Mouse (Mus musculus): ENCODE results near the gene Map3k14. TPM values are rescaled to one million over a fixed set of nuclear protein-coding genes. Genes with fewer than 3 reads are reported as not detected.

Gene Map3k14
- polyA plus RNA-seq, 1 experiment from 2014 or later: 1.6 TPM

DNA sequence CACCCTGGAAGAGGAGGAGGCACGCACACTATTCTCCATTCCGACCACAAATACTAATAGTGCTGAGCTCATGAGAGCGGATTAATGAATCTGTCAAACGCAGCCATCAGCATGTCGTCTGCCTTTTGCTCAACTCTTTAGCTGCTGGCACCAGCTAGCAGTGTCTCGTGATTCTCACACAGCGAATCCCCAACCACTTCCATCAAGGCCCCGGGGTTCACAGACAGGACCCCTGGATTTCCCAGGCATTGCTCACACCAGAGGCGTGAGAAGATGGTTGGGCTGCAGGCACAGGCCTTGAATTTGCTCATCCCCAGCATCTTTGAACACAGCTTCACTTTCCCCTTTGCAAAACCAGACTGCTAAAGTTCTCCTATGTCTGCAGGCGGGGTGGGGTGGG, 18.0 kb upstream of the Map3k14 start:
- no peak overlapping the region for H3K9ac ChIP-seq (ENCODE audit: low read depth, low read length)
- no peaks in the 10 kb centered on the region for H3K9me3 ChIP-seq (ENCODE audit: control insufficient read depth, low read length)
- 0 out of 2 replicates have a peak overlapping the region, but pooled peaks have one; percentile 11 for H3K27ac ChIP-seq (ENCODE audit: low read depth, low read length)
- no peak for DNase-seq (ENCODE audit: low spot score)
- no peak overlapping the region for H3K4me2 ChIP-seq
- H3K27me3 ChIP-seq (replicated peaks; ENCODE audit: control insufficient read depth, insufficient read depth, low read length): no peaks in the 10 kb centered on the region; the same call in 1 of the 2 replicates
- no peak for ATAC-seq (replicated peaks; ENCODE audit: low FRiP score)
- H3K4me3 ChIP-seq (ENCODE audit: low read depth, low read length): no peak overlapping the region
- no peaks in the 10 kb centered on the region for H3K36me3 ChIP-seq (ENCODE audit: control insufficient read depth, insufficient read depth, low read length)
- H3K4me1 ChIP-seq (replicated peaks; ENCODE audit: control insufficient read depth, insufficient read depth, low read length): no peaks in the 10 kb centered on the region
- WGBS: 88% methylated on average over 10 of the region's 10 CpGs

DNA sequence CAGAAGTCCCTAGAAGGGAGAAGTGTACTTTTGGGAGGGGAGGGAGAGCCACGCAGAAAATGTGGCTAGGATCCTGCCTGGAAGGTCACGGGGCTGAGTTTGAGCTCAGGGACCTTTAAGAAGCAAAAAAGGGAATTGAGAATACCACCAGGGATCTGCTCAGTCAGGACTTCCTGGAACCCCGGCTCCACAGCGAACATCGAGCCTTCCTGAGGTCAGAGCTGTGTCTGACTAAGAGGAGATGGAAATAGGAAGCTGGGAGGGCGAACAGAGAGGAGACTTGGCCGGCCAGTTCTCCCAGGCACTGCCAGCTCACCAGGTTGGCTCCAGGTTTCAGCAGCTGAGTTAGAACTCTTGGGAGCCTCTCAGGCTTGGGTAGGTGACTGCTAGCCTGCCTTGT, 14.5 kb upstream of the Map3k14 start:
- Histone ChIP-seq H3K36me3 (ENCODE audit: control insufficient read depth, insufficient read depth, low read length) (no peaks in the 10 kb centered on the region), H3K27me3 (replicated peaks; ENCODE audit: control insufficient read depth, insufficient read depth, low read length) (no peaks in the 10 kb centered on the region; the same call in 1 of the 2 replicates), H3K4me1 (replicated peaks; ENCODE audit: control insufficient read depth, insufficient read depth, low read length) (no peaks in the 10 kb centered on the region), H3K9ac (ENCODE audit: low read depth, low read length) (no peak overlapping the region), H3K4me3 (ENCODE audit: low read depth, low read length) (no peak overlapping the region), H3K27ac (ENCODE audit: low read depth, low read length) (no peak overlapping the region), H3K4me2 (no peak overlapping the region; the same call in 1 of the 2 replicates), H3K9me3 (ENCODE audit: control insufficient read depth, low read length) (no peaks in the 10 kb centered on the region)
- DNase-seq (ENCODE audit: low spot score) (no peak), ATAC-seq (replicated peaks; ENCODE audit: low FRiP score) (no peak)
- 38% methylated on average over 7 of the region's 7 CpGs for WGBS

DNA sequence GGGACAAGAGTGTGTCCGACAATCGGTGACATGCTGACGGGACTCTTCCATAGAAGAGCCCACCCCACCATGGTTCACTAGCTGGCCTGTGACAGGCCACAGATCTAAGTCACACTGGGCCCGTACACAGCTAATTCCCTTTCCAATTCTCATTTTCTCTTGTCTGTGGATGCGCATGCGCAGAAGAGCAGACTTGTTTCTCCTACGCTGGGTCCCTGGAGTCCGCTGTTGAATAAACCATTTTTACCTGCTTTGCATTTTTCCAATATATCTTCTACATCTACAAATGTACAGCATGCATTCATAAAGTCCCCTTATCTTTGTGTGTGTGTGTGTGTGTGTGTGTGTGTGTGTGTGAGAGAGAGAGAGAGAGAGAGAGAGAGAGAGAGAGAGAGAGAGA, 9.2 kb upstream of the Map3k14 start:
- Histone ChIP-seq H3K4me1 (replicated peaks; ENCODE audit: control insufficient read depth, insufficient read depth, low read length) (no peaks in the 10 kb centered on the region), H3K27me3 (replicated peaks; ENCODE audit: control insufficient read depth, insufficient read depth, low read length) (no peaks in the 10 kb centered on the region), H3K36me3 (ENCODE audit: control insufficient read depth, insufficient read depth, low read length) (no peaks in the 10 kb centered on the region), H3K27ac (ENCODE audit: low read depth, low read length) (no peak overlapping the region), H3K4me2 (no peak overlapping the region), H3K4me3 (ENCODE audit: low read depth, low read length) (no peak overlapping the region), H3K9ac (ENCODE audit: low read depth, low read length) (no peak overlapping the region), H3K9me3 (ENCODE audit: control insufficient read depth, low read length) (no peaks in the 10 kb centered on the region)
- no peak for ATAC-seq (replicated peaks; ENCODE audit: low FRiP score)
- no peak for DNase-seq (ENCODE audit: low spot score)
- WGBS: 86% methylated on average over 8 of the region's 8 CpGs

DNA sequence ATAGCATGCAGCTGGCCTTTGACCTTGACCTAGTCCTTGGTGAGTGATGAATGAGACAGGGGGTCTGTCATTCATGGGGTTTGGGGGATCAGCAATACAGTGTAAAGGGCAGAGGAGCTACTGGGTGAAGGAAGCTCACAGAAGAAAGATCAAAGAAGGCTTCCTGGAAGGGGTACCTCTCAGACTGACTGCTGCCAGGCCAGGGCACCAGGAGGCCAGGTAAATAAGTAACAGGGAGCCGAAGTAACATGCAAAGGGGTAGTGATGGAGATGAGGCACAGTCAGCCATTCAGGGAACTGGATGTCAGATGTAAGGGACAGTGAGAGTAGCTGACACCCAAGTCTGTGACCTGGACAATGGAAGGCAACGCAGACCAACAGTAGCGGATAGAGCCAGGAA, 5.6 kb upstream of the Map3k14 start:
- no peak overlapping the region for H3K4me2 ChIP-seq
- no peak overlapping the region for H3K4me3 ChIP-seq (ENCODE audit: low read depth, low read length)
- no peaks in the 10 kb centered on the region for H3K27me3 ChIP-seq (replicated peaks; ENCODE audit: control insufficient read depth, insufficient read depth, low read length)
- H3K4me1 ChIP-seq (replicated peaks; ENCODE audit: control insufficient read depth, insufficient read depth, low read length): peaks cover 7% of the 10 kb centered on the region; the same call in 1 of the 2 replicates
- H3K9me3 ChIP-seq (ENCODE audit: control insufficient read depth, low read length): no peaks in the 10 kb centered on the region
- H3K9ac ChIP-seq (ENCODE audit: low read depth, low read length): no peak overlapping the region
- 91% methylated on average over 3 of the region's 3 CpGs for WGBS
- ATAC-seq (replicated peaks; ENCODE audit: low FRiP score) (no peak), DNase-seq (ENCODE audit: low spot score) (no peak)
- no peaks in the 10 kb centered on the region for H3K36me3 ChIP-seq (ENCODE audit: control insufficient read depth, insufficient read depth, low read length)
- no peak overlapping the region for H3K27ac ChIP-seq (ENCODE audit: low read depth, low read length)

DNA sequence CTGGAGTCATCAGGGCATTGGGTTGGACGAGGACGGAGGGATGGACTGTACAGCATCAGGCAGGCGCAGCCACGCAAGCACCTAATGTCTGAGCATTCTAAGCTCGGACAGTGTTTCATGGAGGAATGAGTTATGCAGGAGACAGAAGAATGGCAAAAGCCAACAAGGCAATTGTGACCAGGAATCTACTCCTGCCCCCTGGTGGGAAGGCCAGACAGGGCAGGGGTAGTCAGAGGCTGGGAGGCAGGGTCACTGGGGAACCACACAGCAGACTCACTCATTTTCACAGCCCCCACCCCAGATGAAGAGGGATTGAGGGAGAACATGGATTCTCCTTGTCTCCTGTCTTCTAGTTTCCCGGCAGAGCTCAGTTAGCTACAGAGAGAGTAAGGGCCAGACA, 4.7 kb upstream of the Map3k14 start:
- H3K27ac ChIP-seq (ENCODE audit: low read depth, low read length): no peak overlapping the region
- 68% methylated on average over 6 of the region's 6 CpGs for WGBS
- H3K9me3 ChIP-seq (ENCODE audit: control insufficient read depth, low read length): no peaks in the 10 kb centered on the region
- DNase-seq (ENCODE audit: low spot score) (no peak), ATAC-seq (replicated peaks; ENCODE audit: low FRiP score) (no peak)
- H3K27me3 ChIP-seq (replicated peaks; ENCODE audit: control insufficient read depth, insufficient read depth, low read length): no peaks in the 10 kb centered on the region
- H3K4me3 ChIP-seq (ENCODE audit: low read depth, low read length): no peak overlapping the region
- H3K4me2 ChIP-seq: no peak overlapping the region
- H3K4me1 ChIP-seq (replicated peaks; ENCODE audit: control insufficient read depth, insufficient read depth, low read length): peaks cover 8% of the 10 kb centered on the region; the same call in 1 of the 2 replicates
- H3K36me3 ChIP-seq (ENCODE audit: control insufficient read depth, insufficient read depth, low read length): no peaks in the 10 kb centered on the region
- no peak overlapping the region for H3K9ac ChIP-seq (ENCODE audit: low read depth, low read length)

DNA sequence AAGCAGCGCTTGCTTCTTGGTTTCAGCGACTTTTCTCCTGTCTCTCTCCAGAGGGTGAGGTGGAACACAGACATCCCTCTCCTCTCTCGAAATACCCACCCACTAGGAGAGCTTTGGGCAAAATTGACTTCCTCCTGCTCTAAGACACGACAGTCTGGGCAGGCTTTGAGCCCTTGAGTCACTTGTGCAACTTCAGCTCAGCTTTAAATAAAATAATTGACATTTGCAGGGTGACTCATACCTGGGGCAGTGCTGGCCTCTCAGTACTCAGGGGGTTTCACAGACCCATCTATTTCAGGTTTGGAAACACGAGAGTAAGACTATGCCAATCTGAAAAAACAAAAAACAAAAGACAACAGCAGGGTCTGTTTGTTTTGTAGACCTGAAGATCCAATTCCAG, 2.2 kb upstream of the Map3k14 start:
- Histone ChIP-seq H3K4me3 (ENCODE audit: low read depth, low read length) (no peak overlapping the region), H3K9ac (ENCODE audit: low read depth, low read length) (no peak overlapping the region), H3K4me1 (replicated peaks; ENCODE audit: control insufficient read depth, insufficient read depth, low read length) (peaks cover 15% of the 10 kb centered on the region), H3K9me3 (ENCODE audit: control insufficient read depth, low read length) (no peaks in the 10 kb centered on the region), H3K27me3 (replicated peaks; ENCODE audit: control insufficient read depth, insufficient read depth, low read length) (no peaks in the 10 kb centered on the region), H3K36me3 (ENCODE audit: control insufficient read depth, insufficient read depth, low read length) (no peaks in the 10 kb centered on the region), H3K4me2 (no peak overlapping the region), H3K27ac (ENCODE audit: low read depth, low read length) (no peak overlapping the region)
- WGBS: 60% methylated on average over 5 of the region's 5 CpGs
- ATAC-seq (replicated peaks; ENCODE audit: low FRiP score): no peak
- no peak for DNase-seq (ENCODE audit: low spot score)

DNA sequence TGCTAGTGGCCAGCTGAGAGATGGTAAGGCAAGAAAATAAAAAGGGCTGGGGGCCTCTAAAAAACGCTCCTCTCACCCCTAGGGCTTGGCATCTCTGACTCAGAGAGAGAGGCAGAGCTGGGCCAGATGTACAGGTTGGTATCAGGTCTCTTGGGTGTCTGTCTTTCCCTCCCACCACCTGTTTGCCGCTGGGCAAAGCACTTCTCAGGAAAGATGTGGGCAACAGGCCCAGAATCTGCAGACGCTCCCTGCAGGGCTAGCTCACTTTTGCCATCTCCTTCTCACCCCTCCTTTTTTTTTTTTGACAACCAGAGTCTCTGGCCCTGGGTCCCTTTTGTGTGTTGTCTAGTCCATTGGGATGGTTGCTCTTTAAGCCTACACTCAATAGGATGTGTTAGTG, 1.6 kb upstream of the Map3k14 start:
- 96% methylated on average over 3 of the region's 3 CpGs for WGBS

DNA sequence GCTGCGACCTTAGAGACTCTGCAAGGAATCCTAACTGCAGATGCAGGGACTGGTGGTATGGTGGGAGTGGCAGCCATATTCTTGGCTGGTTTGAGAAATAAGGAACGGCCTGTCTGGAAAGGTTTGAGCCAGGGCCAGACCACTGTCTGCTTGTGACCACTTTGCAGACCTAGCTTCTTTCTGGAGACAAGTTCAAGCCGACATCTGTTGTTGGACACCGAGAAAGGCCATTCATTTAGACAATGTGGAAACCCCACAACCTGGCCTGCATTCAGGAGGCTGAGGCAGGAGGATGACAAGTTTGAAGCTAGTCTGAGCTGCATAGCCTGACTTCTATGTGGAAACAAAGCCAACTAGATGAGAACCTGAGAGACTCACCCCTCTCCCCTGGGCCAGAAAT, 1.1 kb upstream of the Map3k14 start:
- Histone ChIP-seq H3K4me1 (replicated peaks; ENCODE audit: control insufficient read depth, insufficient read depth, low read length) (peaks cover 17% of the 10 kb centered on the region), H3K4me2 (peak overlapping the region; percentile 98), H3K36me3 (ENCODE audit: control insufficient read depth, insufficient read depth, low read length) (no peaks in the 10 kb centered on the region), H3K27ac (ENCODE audit: low read depth, low read length) (no peak overlapping the region), H3K27me3 (replicated peaks; ENCODE audit: control insufficient read depth, insufficient read depth, low read length) (no peaks in the 10 kb centered on the region), H3K9me3 (ENCODE audit: control insufficient read depth, low read length) (no peaks in the 10 kb centered on the region), H3K9ac (ENCODE audit: low read depth, low read length) (no peak overlapping the region; the same call in none of the 2 replicates), H3K4me3 (ENCODE audit: low read depth, low read length) (no peak overlapping the region)
- no peak for DNase-seq (ENCODE audit: low spot score)
- ATAC-seq (replicated peaks; ENCODE audit: low FRiP score): no peak
- 80% methylated on average over 4 of the region's 4 CpGs for WGBS

More for the DNA sequence above, 1.6 kb upstream of the Map3k14 start:
- DNase-seq (ENCODE audit: low spot score) (no peak), ATAC-seq (replicated peaks; ENCODE audit: low FRiP score) (no peak)
- Histone ChIP-seq H3K4me1 (replicated peaks; ENCODE audit: control insufficient read depth, insufficient read depth, low read length) (peaks cover 15% of the 10 kb centered on the region), H3K36me3 (ENCODE audit: control insufficient read depth, insufficient read depth, low read length) (no peaks in the 10 kb centered on the region), H3K9me3 (ENCODE audit: control insufficient read depth, low read length) (no peaks in the 10 kb centered on the region), H3K4me2 (no peak overlapping the region), H3K27ac (ENCODE audit: low read depth, low read length) (no peak overlapping the region), H3K9ac (ENCODE audit: low read depth, low read length) (no peak overlapping the region), H3K4me3 (ENCODE audit: low read depth, low read length) (no peak overlapping the region), H3K27me3 (replicated peaks; ENCODE audit: control insufficient read depth, insufficient read depth, low read length) (no peaks in the 10 kb centered on the region)

DNA sequence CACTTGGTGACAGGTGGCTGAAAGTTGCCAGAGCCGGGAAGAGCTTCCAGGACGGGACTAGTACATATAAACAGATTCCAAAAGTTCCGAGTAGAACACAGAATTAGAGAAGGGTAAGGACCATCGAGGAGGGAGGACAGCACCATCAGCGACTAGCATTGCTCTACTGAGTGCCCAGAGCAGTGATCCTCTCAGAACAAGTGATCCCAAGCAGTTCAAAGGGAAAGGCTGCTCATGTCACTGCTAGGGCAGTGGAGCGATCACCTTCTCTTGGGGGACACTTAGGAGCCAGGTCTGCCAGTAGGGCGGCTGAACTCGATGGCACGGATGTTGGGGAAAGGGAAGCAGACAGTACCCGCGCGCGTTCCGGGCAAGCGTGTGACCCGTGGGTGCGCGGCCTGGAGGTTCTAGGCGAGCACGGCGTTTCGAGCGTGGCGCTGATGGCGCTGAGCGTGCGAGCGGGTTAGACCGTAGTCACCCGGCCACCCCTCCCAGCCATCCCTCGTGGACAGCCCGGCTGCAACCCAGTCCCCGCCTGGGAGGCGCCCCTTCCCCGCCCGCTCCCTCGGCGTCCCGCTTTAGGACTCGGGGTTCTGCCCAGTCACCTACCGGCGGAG, 435 bp downstream of the Map3k14 start:
- no peak; the same call in 1 of the 2 replicates for ATAC-seq (replicated peaks; ENCODE audit: low FRiP score)
- Histone ChIP-seq H3K9me3 (ENCODE audit: control insufficient read depth, low read length) (no peaks in the 10 kb centered on the region), H3K4me1 (replicated peaks; ENCODE audit: control insufficient read depth, insufficient read depth, low read length) (peaks cover 23% of the 10 kb centered on the region), H3K36me3 (ENCODE audit: control insufficient read depth, insufficient read depth, low read length) (no peaks in the 10 kb centered on the region), H3K4me2 (peak overlapping the region; percentile 98), H3K27ac (ENCODE audit: low read depth, low read length) (peak overlapping the region; percentile 57), H3K27me3 (replicated peaks; ENCODE audit: control insufficient read depth, insufficient read depth, low read length) (no peaks in the 10 kb centered on the region), H3K4me3 (ENCODE audit: low read depth, low read length) (peak overlapping the region; percentile 67), H3K9ac (ENCODE audit: low read depth, low read length) (peak overlapping the region; percentile 76)
- no peak for DNase-seq (ENCODE audit: low spot score)
- 1% methylated on average over 42 of the region's 42 CpGs for WGBS
